Mouse (Mus musculus) CH12.LX (cell line): ENCODE data around the gene Plod3. TPM values are rescaled to one million over a fixed set of nuclear protein-coding genes. Genes with fewer than 3 reads are reported as not detected.
A peak's percentile ranks its signal among the peaks of the same experiment; 100 is the strongest.

Source experiments
- DNase-seq: peaks from one replicate; pipeline ENCODE4 v3.0.0-alpha.2; 2013; ENCODE audit errors: extremely low read depth
- H3K27ac ChIP-seq: 2 replicates; pipeline ENCODE4 v1.5.1; 2012; ENCODE audit warnings: low read depth, mild to moderate bottlenecking, control low read depth, moderate library complexity; ENCODE audit not compliant: insufficient read depth
- H3K27me3 ChIP-seq: replicated peaks from 2 replicates; pipeline ENCODE3; 2012; ENCODE audit warnings: inconsistent platforms
- H3K36me3 ChIP-seq, 2 experiments: replicated peaks in 1 of 2; 2 replicates each; pipeline versions ENCODE3 to v1.6.1; 2012; ENCODE audit warnings: inconsistent platforms in 1 of 2, low read length in 1 of 2, mild to moderate bottlenecking in 1 of 2, mixed read lengths in 1 of 2, moderate library complexity in 1 of 2; ENCODE audit not compliant: control insufficient read depth in 1 of 2, insufficient read depth in 1 of 2
- H3K4me1 ChIP-seq, 2 experiments: 2 replicates each; pipeline ENCODE4 v1.6.1; 2012; ENCODE audit warnings: inconsistent platforms in 1 of 2, moderate library complexity in 1 of 2; ENCODE audit not compliant: insufficient read depth in 2 of 2, control insufficient read depth in 1 of 2
- H3K4me2 ChIP-seq: 2 replicates; pipeline ENCODE4 v1.6.1; 2012; ENCODE audit warnings: low read depth, mild to moderate bottlenecking, control low read depth; ENCODE audit not compliant: poor library complexity, insufficient read depth, severe bottlenecking
- H3K4me3 ChIP-seq, 3 experiments: fragments of 150-350 bp in 1 of 3; sonication (generic) in 1 of 3; replicated peaks in 1 of 3; 2 replicates each; pipeline versions ENCODE3 to v1.5.1; 2011 to 2012; ENCODE audit warnings: low read depth in 2 of 3, low read length in 2 of 3, mild to moderate bottlenecking in 2 of 3, moderate library complexity in 2 of 3, control low read depth in 1 of 3, improper control_type of control experiment in 1 of 3, inconsistent platforms in 1 of 3, mixed read lengths in 1 of 3; ENCODE audit not compliant: poor library complexity in 1 of 3
- H3K79me2 ChIP-seq: replicated peaks from 2 replicates; pipeline ENCODE4 v1.6.1; 2012; ENCODE audit warnings: mild to moderate bottlenecking, moderate library complexity; ENCODE audit not compliant: control insufficient read depth, poor library complexity, insufficient read depth, severe bottlenecking; ENCODE audit errors: extremely low read depth
- H3K9ac ChIP-seq: 2 replicates; pipeline ENCODE4 v1.6.1; 2012; ENCODE audit warnings: low read depth, mild to moderate bottlenecking, control low read depth, moderate library complexity; ENCODE audit not compliant: insufficient read depth
- H3K9me3 ChIP-seq: replicated peaks from 2 replicates; pipeline ENCODE3; 2012; ENCODE audit warnings: low read length, inconsistent platforms, mixed read lengths
- CHD2 ChIP-seq: IDR thresholded peaks from 2 replicates; pipeline ENCODE4 v1.6.1; 2011; ENCODE audit warnings: low read length, improper control_type of control experiment
- E2F4 ChIP-seq: IDR thresholded peaks from 2 replicates; pipeline ENCODE4 v1.6.1; 2011; ENCODE audit warnings: low read depth, low read length, improper control_type of control experiment; ENCODE audit not compliant: insufficient replicate concordance
- ELF1 ChIP-seq: IDR thresholded peaks from 2 replicates; pipeline ENCODE4 v1.6.1; 2014; ENCODE audit warnings: low read depth, mild to moderate bottlenecking, inconsistent platforms, low read length, improper control_type of control experiment
- EP300 ChIP-seq: IDR thresholded peaks from 2 replicates; pipeline ENCODE4 v1.6.1; 2011; ENCODE audit warnings: low read length, improper control_type of control experiment
- ETS1 ChIP-seq: conservative IDR thresholded peaks from 2 replicates; pipeline ENCODE4 v1.6.1; 2012; ENCODE audit warnings: low read depth, mild to moderate bottlenecking, inconsistent platforms, low read length, improper control_type of control experiment, moderate library complexity
- GABPA ChIP-seq: IDR thresholded peaks from 2 replicates; pipeline ENCODE4 v1.6.1; 2012; ENCODE audit warnings: low read depth, low read length, improper control_type of control experiment, inconsistent platforms; ENCODE audit not compliant: insufficient replicate concordance
- HCFC1 ChIP-seq: IDR thresholded peaks from 2 replicates; pipeline ENCODE4 v1.6.1; 2012; ENCODE audit warnings: low read depth, mild to moderate bottlenecking, inconsistent platforms, low read length, improper control_type of control experiment
- IRF4 ChIP-seq: IDR thresholded peaks from 2 replicates; pipeline ENCODE4 v1.6.1; 2014; ENCODE audit warnings: low read depth, mild to moderate bottlenecking, inconsistent platforms, low read length, improper control_type of control experiment
- JUN ChIP-seq: IDR thresholded peaks from 2 replicates; pipeline ENCODE4 v1.6.1; 2011; ENCODE audit warnings: low read depth, mild to moderate bottlenecking, low read length, improper control_type of control experiment, moderate library complexity; ENCODE audit not compliant: insufficient read depth
- KAT2A ChIP-seq: IDR thresholded peaks from 2 replicates; pipeline ENCODE4 v1.6.1; 2012; ENCODE audit warnings: low read length, improper control_type of control experiment, inconsistent platforms; ENCODE audit not compliant: insufficient replicate concordance
- MAFK ChIP-seq: IDR thresholded peaks from 2 replicates; pipeline ENCODE4 v1.6.1; 2011; ENCODE audit warnings: low read length, improper control_type of control experiment; ENCODE audit not compliant: insufficient replicate concordance
- MEF2A ChIP-seq: IDR thresholded peaks from 2 replicates; pipeline ENCODE4 v1.6.1; 2014; ENCODE audit warnings: low read depth, mild to moderate bottlenecking, inconsistent platforms, low read length, improper control_type of control experiment, borderline replicate concordance
- MXI1 ChIP-seq: IDR thresholded peaks from 2 replicates; pipeline ENCODE4 v1.6.1; 2011; ENCODE audit warnings: mild to moderate bottlenecking, low read depth, low read length, improper control_type of control experiment
- MYC ChIP-seq: IDR thresholded peaks from 2 replicates; pipeline ENCODE4 v1.6.1; 2011; ENCODE audit warnings: low read depth, mild to moderate bottlenecking, improper control_type of control experiment, low read length
- NELFE ChIP-seq: IDR thresholded peaks from 2 replicates; pipeline ENCODE4 v1.6.1; 2011; ENCODE audit warnings: low read depth, low read length, improper control_type of control experiment
- POLR2A ChIP-seq: IDR thresholded peaks from 2 replicates; pipeline ENCODE4 v1.6.1; 2011; ENCODE audit warnings: low read depth, mild to moderate bottlenecking, improper control_type of control experiment, low read length
- POLR2AphosphoS2 ChIP-seq: IDR thresholded peaks from 2 replicates; pipeline ENCODE4 v1.6.1; 2011; ENCODE audit warnings: low read depth, low read length, improper control_type of control experiment
- RAD21 ChIP-seq: IDR thresholded peaks from 2 replicates; pipeline ENCODE4 v1.6.1; 2011; ENCODE audit warnings: low read depth, mild to moderate bottlenecking, low read length, improper control_type of control experiment, moderate library complexity
- RCOR1 ChIP-seq: conservative IDR thresholded peaks from 2 replicates; pipeline ENCODE4 v1.6.1; 2012; ENCODE audit warnings: low read depth, mild to moderate bottlenecking, inconsistent platforms, low read length, improper control_type of control experiment
- SIN3A ChIP-seq: IDR thresholded peaks from 2 replicates; pipeline ENCODE4 v1.6.1; 2012; ENCODE audit warnings: low read length, improper control_type of control experiment, inconsistent platforms
- TBP ChIP-seq: conservative IDR thresholded peaks from 2 replicates; pipeline ENCODE4 v1.6.1; 2011; ENCODE audit warnings: low read depth, low read length, improper control_type of control experiment
- TCF12 ChIP-seq: IDR thresholded peaks from 2 replicates; pipeline ENCODE4 v1.6.1; 2014; ENCODE audit warnings: low read depth, mild to moderate bottlenecking, inconsistent platforms, low read length, improper control_type of control experiment
- UBTF ChIP-seq: IDR thresholded peaks from 2 replicates; pipeline ENCODE4 v1.6.1; 2012; ENCODE audit warnings: low read depth, mild to moderate bottlenecking, inconsistent platforms, low read length, improper control_type of control experiment, moderate library complexity
- USF1 ChIP-seq: IDR thresholded peaks from 2 replicates; pipeline ENCODE4 v1.6.1; 2014; ENCODE audit warnings: low read depth, mild to moderate bottlenecking, inconsistent platforms, low read length, improper control_type of control experiment
- USF2 ChIP-seq: conservative IDR thresholded peaks from 2 replicates; pipeline ENCODE4 v1.6.1; 2011; ENCODE audit warnings: low read depth, low read length, improper control_type of control experiment
- ZC3H11A ChIP-seq: IDR thresholded peaks from 2 replicates; pipeline ENCODE4 v1.6.1; 2012; ENCODE audit warnings: low read depth, mild to moderate bottlenecking, inconsistent platforms, low read length, improper control_type of control experiment
- ZKSCAN1 ChIP-seq: IDR thresholded peaks from 2 replicates; pipeline ENCODE4 v1.6.1; 2012; ENCODE audit warnings: low read depth, inconsistent platforms, low read length, improper control_type of control experiment, borderline replicate concordance
- ZMIZ1 ChIP-seq: IDR thresholded peaks from 2 replicates; pipeline ENCODE4 v1.6.1; 2012; ENCODE audit warnings: low read depth, mild to moderate bottlenecking, inconsistent platforms, low read length, improper control_type of control experiment
- dilution Hi-C: fragments of 300-500 bp; cut with MboI; formaldehyde crosslinking; loops from 2 replicates; pipeline ENCODE4 v1.14.3; 2020; ENCODE audit warnings: low sequenced_read_pairs; ENCODE audit not compliant: extremely low pct_unique_long_range_greater_than_20kb, extremely low pct_ligation_motif_present
- in situ Hi-C: fragments of 300-500 bp; cut with MboI; formaldehyde crosslinking; loops from 3 replicates; pipeline ENCODE4 v1.14.3; 2019; ENCODE audit warnings: low sequenced_read_pairs, low pct_ligation_motif_present, low pct_unique_long_range_greater_than_20kb, mixed read lengths
- polyA plus RNA-seq: library from polyadenylated mRNA; unstranded; fragments of >175 nt; gene quantifications from 2 replicates; pipeline ENCODE4 v1.2.1, GENCODE M21; 2012; ENCODE audit warnings: low read depth; ENCODE audit not compliant: insufficient read length
- total RNA-seq, 2 experiments: library from RNA; depleted of rRNA; stranded (reverse); fragments of 300-350 nt in 1 of 2; fragments of >200 nt in 1 of 2; gene quantifications; 2 replicates each; pipeline ENCODE4 v1.2.3; 2012 to 2014

The Plod3 gene
- total and polyA plus RNA-seq, 3 experiments, result 8.8 to 45.2 (median 23.6) TPM

DNA sequence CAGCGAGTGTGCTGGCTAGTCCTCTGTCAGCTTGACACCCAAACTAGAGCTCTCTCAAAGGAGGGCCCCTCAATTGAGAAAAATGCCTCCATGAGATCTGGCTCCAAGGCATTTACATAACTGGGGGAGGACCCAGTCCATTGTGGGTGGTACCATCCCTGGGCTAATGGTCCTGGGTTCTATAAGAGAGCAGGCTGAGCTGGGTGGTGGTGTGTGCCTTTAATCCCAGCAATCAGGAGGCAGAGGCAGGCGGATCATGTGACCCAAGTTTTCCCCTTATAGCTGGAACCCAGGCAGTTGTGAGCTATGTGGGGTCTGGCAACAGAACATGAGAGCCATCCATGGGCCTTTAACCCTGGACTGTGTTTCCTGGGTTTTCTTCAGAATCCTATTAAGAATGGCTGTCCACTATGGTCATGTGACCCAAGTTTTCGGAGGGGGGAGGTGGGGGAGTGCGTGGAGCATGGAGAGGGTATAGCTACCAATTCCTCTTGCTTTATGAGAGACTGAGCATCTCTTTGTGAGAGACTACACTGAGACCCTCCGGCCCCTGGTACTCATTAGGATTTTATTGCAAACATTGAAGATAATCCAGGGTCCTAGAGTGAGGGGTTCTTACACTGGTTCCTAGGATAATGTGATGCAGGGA, 25.4 kb upstream of the Plod3 start:
- peak; percentile 31 for DNase-seq
- Histone ChIP-seq H3K27ac (no peak overlapping the region), H3K4me2 (peak overlapping the region; percentile 60), H3K27me3 (no peaks in the 10 kb centered on the region), H3K9me3 (no peaks in the 10 kb centered on the region), H3K4me1 (peaks cover 8 to 29% of the 10 kb centered on the region in 2 experiments; a peak in 3 of 4 replicates), H3K79me2 (no peaks in the 10 kb centered on the region), H3K36me3 (peaks cover 34 to 39% of the 10 kb centered on the region in 2 experiments), H3K9ac (peak overlapping the region; percentile 52), H3K4me3 (peak overlapping the region; percentile 66 to 100 (median 87))
- dilution Hi-C loops (no loop called here), in situ Hi-C loops (loop anchor here (5.0 kb wide), 1 partner anchor 34 kb away; no protein-coding TSS in a partner anchor)
- TF ChIP-seq NELFE, result no peak
- peak; percentile 46 for TF ChIP-seq USF1
- TF ChIP-seq TBP, result no peak
- TF ChIP-seq GABPA, result no peak
- no peak for TF ChIP-seq ZKSCAN1
- TF ChIP-seq MYC, result no peak
- 0 out of 2 replicates have a peak, but pooled peaks have one; percentile 10 for TF ChIP-seq USF2

DNA sequence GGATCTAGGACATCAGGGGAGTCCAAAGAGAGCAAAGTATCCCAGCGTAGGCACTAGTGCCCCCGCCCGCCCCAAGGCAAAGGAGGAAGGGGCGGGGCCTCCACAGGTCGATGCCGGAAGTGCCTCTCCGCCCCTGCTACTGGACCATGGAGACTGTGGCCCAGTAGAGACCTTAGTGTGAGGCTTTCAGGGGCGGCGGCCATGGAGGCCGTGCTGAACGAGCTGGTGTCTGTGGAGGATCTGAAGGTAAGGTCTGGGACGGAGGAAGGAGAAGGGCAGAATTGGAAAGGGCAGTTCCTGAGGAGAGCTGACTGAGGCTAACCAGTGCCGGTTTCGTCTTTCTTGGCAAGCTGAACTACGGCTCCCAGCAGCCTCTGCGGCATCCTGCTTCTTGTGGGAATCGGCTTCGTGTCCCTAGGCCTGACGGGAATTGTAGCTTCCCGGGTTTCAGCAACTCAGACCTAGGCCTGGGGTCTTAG, 24.8 kb upstream of the Plod3 start:
- peaks cover 35 to 42% of the 10 kb centered on the region in 2 experiments for H3K36me3 ChIP-seq
- peak overlapping the region; percentile 60 for H3K4me2 ChIP-seq
- dilution Hi-C loops (no loop called here), in situ Hi-C loops (loop anchor here (5.0 kb wide), 1 partner anchor 35 kb away; no protein-coding TSS in a partner anchor)
- no peaks in the 10 kb centered on the region for H3K27me3 ChIP-seq
- peak overlapping the region; percentile 90 for H3K9ac ChIP-seq
- H3K4me3 ChIP-seq, result peak overlapping the region; percentile 66 to 100 (median 87)
- H3K27ac ChIP-seq, result peak overlapping the region; percentile 85
- H3K9me3 ChIP-seq, result no peaks in the 10 kb centered on the region
- no peaks in the 10 kb centered on the region for H3K79me2 ChIP-seq
- DNase-seq, result peak; percentile 85
- H3K4me1 ChIP-seq, result peaks cover 8 to 29% of the 10 kb centered on the region in 2 experiments; a peak in 3 of 4 replicates
- no peak for TF ChIP-seq UBTF
- no peak for TF ChIP-seq RAD21
- TF ChIP-seq MAFK, result no peak
- TF ChIP-seq TBP, result no peak; the same call in 1 of the 2 replicates
- no peak for TF ChIP-seq EP300
- TF ChIP-seq HCFC1, result peak; percentile 95
- peak; percentile 90 for TF ChIP-seq ELF1
- TF ChIP-seq ZMIZ1, result no peak
- TF ChIP-seq MEF2A, result peak; percentile 37; the same call in 1 of the 2 replicates
- peak; percentile 76 for TF ChIP-seq POLR2A
- peak; percentile 84; the same call in 1 of the 2 replicates for TF ChIP-seq POLR2AphosphoS2
- no peak for TF ChIP-seq CHD2
- peak; percentile 69 for TF ChIP-seq TCF12
- TF ChIP-seq ETS1, result 0 out of 2 replicates have a peak, but pooled peaks have one; percentile 7
- no peak for TF ChIP-seq ZC3H11A
- no peak for TF ChIP-seq JUN
- no peak for TF ChIP-seq RCOR1
- TF ChIP-seq MXI1, result no peak; the same call in 1 of the 2 replicates
- TF ChIP-seq SIN3A, result peak; percentile 81; the same call in 1 of the 2 replicates
- peak; percentile 69; the same call in 1 of the 2 replicates for TF ChIP-seq NELFE
- TF ChIP-seq IRF4, result no peak; the same call in 1 of the 2 replicates
- no peak for TF ChIP-seq USF1
- no peak for TF ChIP-seq USF2
- TF ChIP-seq GABPA, result peak; percentile 34; the same call in 1 of the 2 replicates
- no peak for TF ChIP-seq E2F4
- TF ChIP-seq MYC, result 0 out of 2 replicates have a peak, but pooled peaks have one; percentile 20
- TF ChIP-seq KAT2A, result peak; percentile 94; the same call in 1 of the 2 replicates
